Mouse (Mus musculus) stomach, postnatal 0 days (tissue): Measurements from ENCODE around the gene Filip1.

Experiments
- CTCF ChIP-seq: IDR thresholded peaks from 2 replicates; pipeline ENCODE4 v1.5.1; 2016; ENCODE audit warnings: antibody characterized with exemption, low read depth, mild to moderate bottlenecking, moderate library complexity
- EP300 ChIP-seq: optimal IDR thresholded peaks from 2 replicates; pipeline ENCODE3; 2016; ENCODE audit warnings: antibody characterized with exemption

DNA sequence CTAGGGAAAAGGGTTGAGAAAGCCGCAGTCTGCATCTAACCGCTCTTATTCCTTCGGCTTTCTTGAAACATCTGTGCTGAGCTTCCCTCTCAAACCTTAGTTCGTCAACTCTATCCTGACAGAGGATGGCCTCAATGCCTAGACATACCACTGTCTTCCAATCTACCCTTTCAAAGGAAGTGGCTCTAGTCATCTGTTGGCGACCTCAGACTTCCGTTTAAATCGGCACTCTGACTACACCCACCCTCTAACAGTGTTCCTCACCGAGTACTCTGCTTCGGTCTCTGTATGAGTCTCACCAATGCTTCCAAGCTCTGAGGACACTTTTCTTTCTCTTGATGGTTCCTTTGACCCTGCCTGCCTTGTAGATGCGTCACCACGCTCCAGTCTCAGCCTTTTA is 196.6 kb downstream of the Filip1 start:
- TF ChIP-seq CTCF, result no peak
- TF ChIP-seq EP300, result no peak
